Mouse (Mus musculus) forebrain, embryonic 14.5 days (tissue): ENCODE data around the gene Otogl. TPM values are rescaled to one million over a fixed set of nuclear protein-coding genes. Genes with fewer than 3 reads are reported as not detected.

Experiments used
- ATAC-seq: fragments of 200-750 bp; cut with Nextera tagmentation; 2 replicates; pipeline ENCODE4 v1.8.0; 2017; ENCODE audit warnings: mild to moderate bottlenecking, moderate library complexity
- DNase-seq: peaks from one replicate; pipeline ENCODE4 v3.0.0-alpha.2; 2015; ENCODE audit warnings: low spot score
- H3K27ac ChIP-seq: fragments of 300-500 bp; sonication (generic); 2 replicates; pipeline ENCODE4 v1.5.1; 2014; ENCODE audit warnings: low read depth, mild to moderate bottlenecking, control low read depth, low read length, moderate library complexity
- H3K27me3 ChIP-seq: fragments of 300-500 bp; sonication (generic); replicated peaks from 2 replicates; pipeline ENCODE4 v1.6.1; 2014; ENCODE audit warnings: low read length, control low read depth, mixed read lengths; ENCODE audit not compliant: control insufficient read depth, insufficient read depth
- H3K36me3 ChIP-seq: fragments of 300-500 bp; sonication (generic); 2 replicates; pipeline ENCODE4 v1.6.1; 2014; ENCODE audit warnings: low read length, control low read depth; ENCODE audit not compliant: control insufficient read depth, insufficient read depth
- H3K4me1 ChIP-seq: fragments of 300-500 bp; sonication (generic); 2 replicates; pipeline ENCODE4 v1.6.1; 2014; ENCODE audit warnings: antibody characterized with exemption, low read length, control low read depth; ENCODE audit not compliant: control insufficient read depth, insufficient read depth
- H3K4me2 ChIP-seq: fragments of 300-500 bp; sonication (generic); 2 replicates; pipeline ENCODE4 v1.6.1; 2014; ENCODE audit warnings: mild to moderate bottlenecking, control low read depth, low read length
- H3K4me3 ChIP-seq: fragments of 300-500 bp; sonication (generic); 2 replicates; pipeline ENCODE4 v1.5.1; 2014; ENCODE audit warnings: low read depth, low read length, control low read depth
- H3K9ac ChIP-seq: fragments of 300-500 bp; sonication (generic); 2 replicates; pipeline ENCODE4 v1.6.1; 2014; ENCODE audit warnings: mild to moderate bottlenecking, low read length, control low read depth, moderate library complexity
- H3K9me3 ChIP-seq: fragments of 300-500 bp; sonication (generic); replicated peaks from 2 replicates; pipeline ENCODE4 v1.6.1; 2016; ENCODE audit warnings: low read length, control low read depth, mixed read lengths; ENCODE audit not compliant: control insufficient read depth
- WGBS: fragments of 180-500 bp; shearing (Covaris S2); extraction: QIAGEN DNeasy Blood & Tissue Kit; methylation state at CpG from one replicate; pipeline ENCODE4 v1.1.7; 2014; 5-methylcytosine and 5-hydroxymethylcytosine counted together
- polyA plus RNA-seq: library from polyadenylated mRNA; unstranded; fragments of >200 nt; fragmentation: Nextera tagmentation; extraction: Ambion mirVana; gene quantifications from 2 replicates; pipeline ENCODE4 v1.2.1, GENCODE M21; 2014

The Otogl gene
- polyA plus RNA-seq, 1 experiment from 2014 or later: 0.03 TPM

DNA sequence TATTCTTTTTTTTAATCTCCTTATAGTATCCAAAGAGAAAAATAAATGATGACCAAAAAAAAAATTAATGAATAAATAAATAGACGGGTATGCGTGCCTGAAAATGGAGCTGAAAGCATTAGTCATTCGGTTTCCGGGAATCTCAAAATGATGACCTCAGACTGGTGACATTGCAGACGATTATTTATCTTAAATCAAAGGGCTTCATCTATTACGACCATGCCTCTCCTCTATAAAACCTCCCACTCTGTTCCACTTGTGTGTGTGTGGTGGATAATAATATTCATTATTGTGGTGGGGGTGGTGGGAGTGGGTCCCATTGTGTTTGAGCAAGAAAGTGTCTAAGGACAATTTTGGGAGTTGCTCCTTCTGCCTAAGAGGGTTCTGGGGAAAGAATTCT, 12.0 kb downstream of the Otogl start:
- H3K9me3 ChIP-seq: no peaks in the 10 kb centered on the region
- H3K36me3 ChIP-seq: no peaks in the 10 kb centered on the region
- H3K4me1 ChIP-seq: no peaks in the 10 kb centered on the region
- H3K4me3 ChIP-seq: no peak overlapping the region
- DNase-seq (no peak), ATAC-seq (no peak)
- 90% methylated on average over 6 of the region's 6 CpGs for WGBS
- H3K9ac ChIP-seq: no peak overlapping the region
- H3K27ac ChIP-seq: no peak overlapping the region
- H3K4me2 ChIP-seq: no peak overlapping the region
- no peaks in the 10 kb centered on the region for H3K27me3 ChIP-seq

GRCm38 (mm10) chr10:107896158-107896557, 15.8 kb downstream of the Otogl start:
- Histone ChIP-seq H3K4me3 (no peak overlapping the region), H3K27ac (no peak overlapping the region), H3K4me1 (no peaks in the 10 kb centered on the region), H3K9me3 (no peaks in the 10 kb centered on the region), H3K36me3 (no peaks in the 10 kb centered on the region), H3K27me3 (no peaks in the 10 kb centered on the region), H3K9ac (no peak overlapping the region), H3K4me2 (no peak overlapping the region)
- ATAC-seq (no peak), DNase-seq (no peak)
- 88% methylated on average over 4 of the region's 4 CpGs for WGBS

- Histone ChIP-seq H3K27me3 (no peaks in the 10 kb centered on the region), H3K4me3 (no peak overlapping the region), H3K9me3 (no peaks in the 10 kb centered on the region), H3K27ac (no peak overlapping the region), H3K4me2 (no peak overlapping the region), H3K4me1 (no peaks in the 10 kb centered on the region), H3K9ac (no peak overlapping the region), H3K36me3 (no peaks in the 10 kb centered on the region)
- no peak for ATAC-seq
- 72% methylated on average over 8 of the region's 8 CpGs for WGBS
- DNase-seq: no peak
These were observed 17.0 kb downstream of the Otogl start for GRCm38 (mm10) chr10:107894663-107895581.

DNA sequence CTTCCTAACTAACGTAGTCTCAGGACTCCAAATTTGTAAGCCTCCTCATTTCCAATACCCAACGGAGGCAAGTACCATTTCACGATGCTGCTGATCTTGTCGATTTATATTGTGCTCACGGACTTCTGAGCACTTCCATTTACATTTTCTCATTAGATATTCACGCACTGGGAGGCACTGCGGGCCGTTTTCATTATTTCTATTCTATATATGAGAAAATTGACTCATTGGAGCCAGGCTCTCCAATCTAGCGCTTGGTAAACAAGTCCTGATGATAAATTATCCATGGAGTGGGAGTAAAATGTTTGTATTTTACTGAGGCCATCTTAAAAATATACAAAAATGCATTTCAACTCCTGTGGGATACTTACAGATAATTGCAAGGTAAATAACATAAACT, 21.5 kb downstream of the Otogl start:
- H3K4me2 ChIP-seq: no peak overlapping the region
- no peaks in the 10 kb centered on the region for H3K9me3 ChIP-seq
- no peaks in the 10 kb centered on the region for H3K36me3 ChIP-seq
- H3K4me3 ChIP-seq: no peak overlapping the region
- H3K4me1 ChIP-seq: no peaks in the 10 kb centered on the region
- H3K27ac ChIP-seq: no peak overlapping the region
- 75% methylated on average over 9 of the region's 9 CpGs for WGBS
- H3K27me3 ChIP-seq: no peaks in the 10 kb centered on the region
- no peak overlapping the region for H3K9ac ChIP-seq
- DNase-seq (no peak), ATAC-seq (no peak)

DNA sequence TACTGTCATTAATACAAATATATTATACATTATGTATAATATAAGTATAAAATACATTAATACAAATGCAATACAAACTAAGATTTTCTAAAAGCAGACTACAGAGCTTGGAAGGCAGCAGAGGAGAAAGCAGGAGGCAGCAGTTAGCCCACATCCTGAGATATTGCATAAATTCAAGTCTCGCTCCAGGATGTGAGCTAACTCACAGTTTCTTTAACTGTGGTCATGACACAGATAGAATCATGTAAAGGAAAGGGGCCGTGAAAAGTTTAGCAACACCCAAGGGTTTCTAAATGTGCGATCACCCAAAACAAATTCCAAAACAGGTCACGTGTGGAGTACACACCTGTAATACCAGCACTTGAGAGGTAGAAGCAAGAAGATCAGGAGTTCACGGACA, 39.4 kb downstream of the Otogl start:
- Histone ChIP-seq H3K9ac (no peak overlapping the region), H3K4me1 (no peaks in the 10 kb centered on the region), H3K36me3 (no peaks in the 10 kb centered on the region), H3K27me3 (no peaks in the 10 kb centered on the region), H3K4me3 (no peak overlapping the region), H3K9me3 (no peaks in the 10 kb centered on the region), H3K4me2 (no peak overlapping the region), H3K27ac (no peak overlapping the region)
- 96% methylated on average over 5 of the region's 5 CpGs for WGBS
- DNase-seq: no peak
- no peak for ATAC-seq

DNA sequence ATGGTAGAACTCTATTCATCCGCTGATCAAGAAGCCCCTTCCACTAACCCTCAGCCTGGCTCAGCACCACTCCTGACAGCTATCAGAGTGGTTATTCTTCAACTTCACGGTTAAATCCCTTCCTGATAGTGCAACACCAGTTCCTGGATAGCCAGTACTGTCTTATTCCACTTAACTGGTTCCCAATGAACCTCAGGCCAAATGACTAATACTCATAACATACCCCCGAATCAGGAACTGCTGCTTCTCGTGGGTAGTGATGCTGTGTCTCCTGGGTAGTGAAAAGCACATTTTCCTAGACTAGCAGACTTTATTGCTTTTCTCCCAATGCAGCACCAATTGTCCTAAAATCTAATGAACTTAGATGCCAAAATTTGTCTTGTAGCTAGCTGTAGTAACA, 39.8 kb downstream of the Otogl start:
- H3K27me3 ChIP-seq: no peaks in the 10 kb centered on the region
- H3K9ac ChIP-seq: no peak overlapping the region
- no peak overlapping the region for H3K27ac ChIP-seq
- H3K4me2 ChIP-seq: no peak overlapping the region
- H3K4me1 ChIP-seq: no peaks in the 10 kb centered on the region
- H3K4me3 ChIP-seq: no peak overlapping the region
- ATAC-seq (no peak), DNase-seq (no peak)
- H3K9me3 ChIP-seq: no peaks in the 10 kb centered on the region
- 83% methylated on average over 4 of the region's 4 CpGs for WGBS
- H3K36me3 ChIP-seq: no peaks in the 10 kb centered on the region

DNA sequence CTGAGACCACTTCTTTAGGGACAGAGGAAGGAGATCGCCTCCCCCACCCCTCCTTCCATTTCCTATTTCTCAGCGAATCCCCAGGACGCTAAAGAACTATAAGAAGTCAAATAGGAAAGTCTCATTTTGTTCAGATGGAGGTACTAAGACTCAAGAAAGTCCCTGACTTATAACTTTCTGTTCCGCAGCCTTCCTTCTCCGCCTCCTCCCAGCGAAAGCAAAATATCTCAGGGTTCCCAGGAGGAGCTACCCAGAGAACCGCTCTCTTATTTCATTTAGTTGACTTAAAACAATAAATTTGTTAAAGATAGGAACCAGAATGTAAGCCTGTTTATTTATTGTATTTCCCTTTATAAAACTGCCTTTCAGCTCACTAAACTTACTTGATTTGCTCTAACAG, 41.4 kb downstream of the Otogl start:
- WGBS: 86% methylated on average over 7 of the region's 7 CpGs
- ATAC-seq: no peak
- Histone ChIP-seq H3K4me1 (no peaks in the 10 kb centered on the region), H3K36me3 (no peaks in the 10 kb centered on the region), H3K4me3 (no peak overlapping the region), H3K27ac (no peak overlapping the region), H3K4me2 (no peak overlapping the region), H3K9me3 (no peaks in the 10 kb centered on the region), H3K27me3 (no peaks in the 10 kb centered on the region), H3K9ac (no peak overlapping the region)
- no peak for DNase-seq

DNA sequence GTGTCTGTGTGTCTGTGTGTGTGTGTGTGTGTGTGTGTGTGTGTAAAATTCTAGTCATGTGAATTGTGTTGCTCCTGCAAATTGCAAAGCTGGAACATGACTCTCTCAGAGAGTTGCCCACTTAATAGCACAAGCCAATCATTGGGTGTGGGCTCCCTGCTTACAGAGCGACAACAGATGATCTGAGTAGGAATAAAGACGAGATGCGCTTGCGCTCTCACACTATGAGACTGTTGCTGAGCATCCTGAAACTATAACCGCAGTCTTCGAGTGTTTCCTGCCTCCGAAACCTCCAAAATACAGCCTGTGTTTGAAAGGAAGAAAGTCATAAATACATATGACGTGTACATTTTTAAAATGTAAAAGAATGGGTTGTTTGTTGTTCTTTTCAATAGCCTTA, 43.0 kb downstream of the Otogl start:
- Histone ChIP-seq H3K9me3 (no peaks in the 10 kb centered on the region), H3K9ac (no peak overlapping the region), H3K4me1 (no peaks in the 10 kb centered on the region), H3K27ac (no peak overlapping the region), H3K27me3 (no peaks in the 10 kb centered on the region), H3K4me2 (no peak overlapping the region), H3K4me3 (no peak overlapping the region), H3K36me3 (no peaks in the 10 kb centered on the region)
- no peak for DNase-seq
- WGBS: 91% methylated on average over 8 of the region's 8 CpGs
- no peak for ATAC-seq

DNA sequence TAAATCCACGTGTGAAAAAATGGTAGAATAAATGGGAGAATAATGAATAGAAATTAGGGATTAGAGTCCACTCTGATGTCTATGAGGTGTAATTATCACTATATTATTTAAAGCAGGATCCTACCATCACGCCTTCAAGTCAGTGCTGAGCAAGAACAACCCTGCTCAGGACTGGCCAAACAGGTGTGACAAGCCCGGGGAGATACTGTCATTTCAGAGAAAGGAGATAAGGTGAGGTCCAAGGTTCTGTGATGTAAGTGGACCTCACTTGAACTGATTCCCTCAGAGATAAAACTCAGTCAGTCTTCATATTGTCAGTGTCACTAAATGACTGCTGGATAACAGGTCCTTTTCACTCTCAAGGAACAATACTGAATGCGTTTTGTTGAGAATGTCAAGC, 44.5 kb downstream of the Otogl start:
- WGBS: 81% methylated on average over 4 of the region's 4 CpGs
- Histone ChIP-seq H3K4me1 (no peaks in the 10 kb centered on the region), H3K4me3 (no peak overlapping the region), H3K9ac (no peak overlapping the region), H3K27ac (no peak overlapping the region), H3K9me3 (no peaks in the 10 kb centered on the region), H3K4me2 (no peak overlapping the region), H3K27me3 (no peaks in the 10 kb centered on the region), H3K36me3 (no peaks in the 10 kb centered on the region)
- no peak for DNase-seq
- no peak for ATAC-seq
